Mouse (Mus musculus): ENCODE measurements around the gene Hipk2. TPM values are rescaled to one million over a fixed set of nuclear protein-coding genes. Genes with fewer than 3 reads are reported as not detected.
A peak's percentile ranks its signal among the peaks of the same experiment; 100 is the strongest.

The Hipk2 gene
- polyA plus RNA-seq, 1 experiment from 2014 or later, result 11.0 TPM

DNA sequence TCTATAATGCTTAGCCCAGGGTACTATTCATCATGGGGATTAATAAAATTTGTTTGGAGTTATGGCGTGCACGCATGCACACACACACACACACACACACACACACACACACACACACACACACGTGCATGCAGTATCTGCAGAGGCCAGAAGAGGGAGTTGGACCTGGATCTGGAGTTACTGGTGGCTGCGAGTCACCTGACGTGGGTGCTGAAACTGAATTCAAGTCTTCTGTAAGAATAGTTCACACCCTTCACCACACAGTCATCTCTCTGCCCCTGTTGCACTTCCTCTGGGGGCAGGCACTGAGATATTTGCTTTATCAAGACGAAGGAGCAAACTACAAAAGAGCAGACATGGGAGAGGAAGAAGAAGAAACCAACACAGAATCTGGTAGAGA is 206.4 kb downstream of the Hipk2 start:
- Histone ChIP-seq H3K4me2 (ENCODE audit: low read length) (no peak overlapping the region), H3K4me1 (ENCODE audit: control insufficient read depth in 2 of 2, insufficient read depth in 2 of 2, low read length in 2 of 2) (peaks cover 0 to 2% of the 10 kb centered on the region in 2 experiments; a peak in 1 of 4 replicates), H3K9me3 (ENCODE audit: control insufficient read depth, low read length) (no peaks in the 10 kb centered on the region), H3K27ac (replicated peaks in 1 of 2; ENCODE audit: control insufficient read depth in 1 of 2, insufficient read depth in 1 of 2, low read depth in 2 of 2, low read length in 2 of 2) (no peak overlapping the region), H3K36me3 (ENCODE audit: control insufficient read depth, insufficient read depth, low read length) (no peaks in the 10 kb centered on the region), H3K9ac (ENCODE audit: low read length) (no peak overlapping the region), H3K27me3 (ENCODE audit: control insufficient read depth, insufficient read depth, low read length) (peaks cover 10% of the 10 kb centered on the region), H3K4me3 (ENCODE audit: control insufficient read depth in 1 of 2, insufficient read depth in 1 of 2, low read depth in 1 of 2, low read length in 2 of 2) (no peak overlapping the region)
- no peak for ATAC-seq (ENCODE audit: insufficient number of reproducible peaks, insufficient read depth, low FRiP score, low read depth)
- WGBS, result 56% methylated on average over 6 of the region's 6 CpGs

DNA sequence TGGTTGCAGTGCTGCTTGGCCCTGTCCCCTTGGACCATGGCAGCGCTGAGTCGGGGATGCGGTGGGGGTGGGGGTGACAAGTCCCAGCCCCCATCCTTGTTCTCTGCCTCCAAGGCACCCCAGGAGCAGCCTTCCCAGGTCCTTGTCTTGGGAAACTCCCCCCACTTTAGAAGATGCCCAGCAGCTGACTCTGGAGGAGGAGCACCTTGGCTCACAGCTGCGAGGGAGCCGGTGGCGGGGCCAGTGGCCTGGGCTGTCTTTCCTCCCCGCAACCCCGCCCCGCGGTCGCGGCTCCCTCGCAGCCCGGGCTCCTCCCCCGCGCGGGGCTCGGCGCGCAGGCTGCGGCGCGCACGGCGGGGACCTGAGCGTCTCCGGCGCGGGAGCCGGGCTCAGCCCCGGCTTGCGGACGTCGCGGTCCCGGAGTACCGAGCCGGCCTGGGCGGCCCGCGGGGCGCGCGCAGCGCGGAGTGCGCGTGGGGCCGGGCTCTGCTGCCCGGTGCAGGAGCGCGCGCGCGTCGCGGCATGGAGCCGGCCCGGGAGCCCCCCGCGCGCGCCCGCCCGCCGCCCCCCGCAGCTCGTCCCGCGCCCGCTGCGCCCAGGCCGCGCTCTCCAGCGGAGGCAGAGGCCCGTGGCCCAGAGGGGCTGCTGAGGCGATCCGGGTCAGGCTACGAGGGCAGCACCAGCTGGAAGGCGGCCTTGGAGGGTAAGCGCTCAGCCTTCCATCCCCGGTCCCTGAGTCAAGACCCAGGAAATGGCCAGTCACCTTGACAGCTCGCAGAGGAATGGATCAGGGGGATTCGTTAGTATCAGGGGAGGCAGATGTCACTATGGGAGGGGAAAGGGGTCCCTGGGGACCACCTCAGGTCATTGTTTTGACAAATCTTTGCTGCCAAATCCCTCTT is 213.0 kb downstream of the Hipk2 start, which contains the start of gene Clec2l:
Gene Clec2l (plus strand): TSS at position 356 of the 902 bp plus-strand sequence.
- under 1% methylated on average over 53 of the region's 84 CpGs for WGBS
- no peak within 1 kb of the TSS for H3K27ac ChIP-seq (replicated peaks in 1 of 2; ENCODE audit: control insufficient read depth in 1 of 2, insufficient read depth in 1 of 2, low read depth in 2 of 2, low read length in 2 of 2)
- H3K9ac ChIP-seq (ENCODE audit: low read length), result peak within 1 kb of the TSS; percentile 72
- peak; percentile 19; the same call in 1 of the 2 replicates for ATAC-seq (ENCODE audit: insufficient number of reproducible peaks, insufficient read depth, low FRiP score, low read depth)
- H3K4me2 ChIP-seq (ENCODE audit: low read length), result peak within 1 kb of the TSS; percentile 95
- H3K4me3 ChIP-seq (ENCODE audit: control insufficient read depth in 1 of 2, insufficient read depth in 1 of 2, low read depth in 1 of 2, low read length in 2 of 2), result peak within 1 kb of the TSS; percentile 54 to 59
- H3K27me3 ChIP-seq (ENCODE audit: control insufficient read depth, insufficient read depth, low read length), result peaks cover 39% of the 10 kb centered on the region
- H3K9me3 ChIP-seq (ENCODE audit: control insufficient read depth, low read length), result no peaks in the 10 kb centered on the region
- no peaks in the 10 kb centered on the region for H3K36me3 ChIP-seq (ENCODE audit: control insufficient read depth, insufficient read depth, low read length)
- H3K4me1 ChIP-seq (ENCODE audit: control insufficient read depth in 2 of 2, insufficient read depth in 2 of 2, low read length in 2 of 2), result peaks cover 4% of the 10 kb centered on the region in 2 experiments; a peak in 2 of 4 replicates

DNA sequence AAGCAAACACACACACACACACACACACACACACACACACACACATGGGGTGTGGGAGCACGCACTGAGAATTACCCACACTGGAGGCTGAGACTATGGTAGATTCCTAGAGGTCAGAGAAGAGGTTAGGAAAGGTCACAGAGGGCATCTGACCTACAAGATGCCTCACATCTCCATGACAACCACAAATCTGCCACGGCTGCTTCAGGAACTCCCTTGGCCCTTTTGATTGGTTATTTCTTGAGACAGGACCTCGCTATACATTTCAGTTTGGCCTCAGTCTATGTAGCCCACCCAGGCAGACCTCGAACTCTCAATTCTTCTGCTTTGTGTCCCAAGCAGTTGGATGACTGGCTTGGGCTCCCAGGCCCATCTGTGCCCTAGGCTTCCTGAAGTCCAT is 214.3 kb downstream of the Hipk2 start:
- 77% methylated on average over 4 of the region's 4 CpGs for WGBS
- Histone ChIP-seq H3K36me3 (ENCODE audit: control insufficient read depth, insufficient read depth, low read length) (no peaks in the 10 kb centered on the region), H3K4me1 (ENCODE audit: control insufficient read depth in 2 of 2, insufficient read depth in 2 of 2, low read length in 2 of 2) (peaks cover 4% of the 10 kb centered on the region in 2 experiments; a peak in 2 of 4 replicates), H3K9ac (ENCODE audit: low read length) (no peak overlapping the region), H3K4me2 (ENCODE audit: low read length) (no peak overlapping the region), H3K27ac (replicated peaks in 1 of 2; ENCODE audit: control insufficient read depth in 1 of 2, insufficient read depth in 1 of 2, low read depth in 2 of 2, low read length in 2 of 2) (no peak overlapping the region), H3K9me3 (ENCODE audit: control insufficient read depth, low read length) (no peaks in the 10 kb centered on the region), H3K4me3 (ENCODE audit: control insufficient read depth in 1 of 2, insufficient read depth in 1 of 2, low read depth in 1 of 2, low read length in 2 of 2) (no peak overlapping the region), H3K27me3 (ENCODE audit: control insufficient read depth, insufficient read depth, low read length) (peaks cover 39% of the 10 kb centered on the region)
- no peak for ATAC-seq (ENCODE audit: insufficient number of reproducible peaks, insufficient read depth, low FRiP score, low read depth)

DNA sequence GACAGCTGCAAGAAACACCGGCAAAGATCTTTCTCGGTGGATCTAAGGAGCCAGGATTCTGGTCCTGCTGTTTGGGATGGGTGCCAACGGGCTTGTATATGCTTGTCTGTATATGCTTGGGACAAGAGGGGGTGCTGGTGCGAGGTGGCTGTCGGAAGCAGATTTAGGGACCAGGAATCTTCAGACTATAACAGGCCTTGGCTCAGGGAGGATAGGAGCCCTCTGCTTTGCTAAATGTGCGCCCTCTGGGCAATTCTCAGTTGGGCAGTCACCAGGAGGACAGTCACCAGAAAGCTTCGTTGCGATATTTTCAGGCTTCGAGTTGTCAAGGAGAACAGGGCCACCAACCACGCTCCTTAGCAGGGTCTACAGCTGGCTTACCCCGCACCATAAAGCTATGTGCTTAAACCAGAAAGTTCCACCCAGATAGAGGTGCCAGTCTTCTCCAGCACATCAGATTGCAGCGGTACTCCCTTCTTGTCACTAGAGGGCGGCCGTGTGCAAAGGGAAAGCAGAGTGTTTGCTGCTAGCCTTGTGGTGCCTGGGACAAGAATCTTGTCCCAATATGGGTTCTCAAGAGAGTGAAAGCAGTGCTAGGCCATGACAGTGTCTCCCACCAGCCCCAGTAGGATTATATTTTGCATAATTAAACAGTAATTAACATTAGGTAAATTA is 225.6 kb downstream of the Hipk2 start:
- ATAC-seq (ENCODE audit: insufficient number of reproducible peaks, insufficient read depth, low FRiP score, low read depth), result no peak
- Histone ChIP-seq H3K4me1 (ENCODE audit: control insufficient read depth in 2 of 2, insufficient read depth in 2 of 2, low read length in 2 of 2) (no peaks in the 10 kb centered on the region), H3K9ac (ENCODE audit: low read length) (no peak overlapping the region), H3K9me3 (ENCODE audit: control insufficient read depth, low read length) (no peaks in the 10 kb centered on the region), H3K4me2 (ENCODE audit: low read length) (no peak overlapping the region), H3K36me3 (ENCODE audit: control insufficient read depth, insufficient read depth, low read length) (no peaks in the 10 kb centered on the region), H3K4me3 (ENCODE audit: control insufficient read depth in 1 of 2, insufficient read depth in 1 of 2, low read depth in 1 of 2, low read length in 2 of 2) (no peak overlapping the region), H3K27ac (replicated peaks in 1 of 2; ENCODE audit: control insufficient read depth in 1 of 2, insufficient read depth in 1 of 2, low read depth in 2 of 2, low read length in 2 of 2) (no peak overlapping the region), H3K27me3 (ENCODE audit: control insufficient read depth, insufficient read depth, low read length) (no peaks in the 10 kb centered on the region)
- 35% methylated on average over 14 of the region's 14 CpGs for WGBS

DNA sequence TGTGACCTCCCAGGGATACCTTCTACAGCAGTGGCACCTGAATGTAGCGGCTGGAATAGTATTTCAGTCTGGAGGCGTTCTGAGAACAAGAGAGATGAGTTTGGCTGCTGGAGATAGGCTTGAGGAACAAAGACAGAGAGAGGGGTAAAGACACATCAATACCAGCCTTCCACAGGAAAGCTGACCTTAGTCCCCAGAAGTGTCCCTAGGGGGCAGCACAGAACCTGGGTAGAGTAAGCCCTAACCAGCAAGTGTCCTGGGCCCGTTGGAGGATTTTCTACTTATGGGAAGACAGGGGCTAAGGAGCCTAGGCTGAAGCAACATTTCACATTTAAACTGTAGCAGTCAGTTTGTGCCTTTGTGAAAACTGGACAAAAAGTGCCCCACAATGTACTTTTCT is 226.4 kb downstream of the Hipk2 start:
- Histone ChIP-seq H3K27ac (replicated peaks in 1 of 2; ENCODE audit: control insufficient read depth in 1 of 2, insufficient read depth in 1 of 2, low read depth in 2 of 2, low read length in 2 of 2) (no peak overlapping the region), H3K4me1 (ENCODE audit: control insufficient read depth in 2 of 2, insufficient read depth in 2 of 2, low read length in 2 of 2) (no peaks in the 10 kb centered on the region), H3K9ac (ENCODE audit: low read length) (no peak overlapping the region), H3K4me2 (ENCODE audit: low read length) (no peak overlapping the region), H3K36me3 (ENCODE audit: control insufficient read depth, insufficient read depth, low read length) (no peaks in the 10 kb centered on the region), H3K9me3 (ENCODE audit: control insufficient read depth, low read length) (no peaks in the 10 kb centered on the region), H3K4me3 (ENCODE audit: control insufficient read depth in 1 of 2, insufficient read depth in 1 of 2, low read depth in 1 of 2, low read length in 2 of 2) (no peak overlapping the region), H3K27me3 (ENCODE audit: control insufficient read depth, insufficient read depth, low read length) (no peaks in the 10 kb centered on the region)
- no peak for ATAC-seq (ENCODE audit: insufficient number of reproducible peaks, insufficient read depth, low FRiP score, low read depth)
- WGBS, result 70% methylated on average over 3 of the region's 3 CpGs

Other genes starting within 250 kb of the Hipk2 start
- gene Klrg2, start 238.9 kb downstream of the Hipk2 start, polyA plus RNA-seq (2014; fragmentation: Nextera tagmentation; extraction: Ambion mirVana), result 0.16 and 0.26 TPM in 2 replicates
- 2.3 and 2.4 TPM in 2 replicates for gene Clec2l, start 213.1 kb downstream of the Hipk2 start, polyA plus RNA-seq (2014; fragmentation: Nextera tagmentation; extraction: Ambion mirVana)
- 1.2 and 1.5 TPM in 2 replicates for gene Tbxas1, start 761 bp downstream of the Hipk2 start, polyA plus RNA-seq (2014; fragmentation: Nextera tagmentation; extraction: Ambion mirVana)
- 14.4 and 16.5 TPM in 2 replicates for gene Parp12, start 242.2 kb upstream of the Hipk2 start, polyA plus RNA-seq (2014; fragmentation: Nextera tagmentation; extraction: Ambion mirVana)